Mouse (Mus musculus) lung, postnatal 0 days (tissue): ENCODE data around the gene Unc80.

Experiments
- CTCF ChIP-seq: IDR thresholded peaks from 2 replicates; pipeline ENCODE4 v1.5.1; 2016; ENCODE audit warnings: antibody characterized with exemption, mild to moderate bottlenecking
- EP300 ChIP-seq: IDR thresholded peaks from 2 replicates; pipeline ENCODE4 v1.6.1; 2016; ENCODE audit warnings: antibody characterized with exemption, mild to moderate bottlenecking, control low read depth

GRCm38 (mm10) chr1:66700693-66701575, 232.8 kb downstream of the Unc80 start, which contains the start of gene Rpe:
- TF ChIP-seq CTCF = peak; percentile 40; the same call in 1 of the 2 replicates
- no peak for TF ChIP-seq EP300
